Mouse (Mus musculus): ENCODE measurements around the gene Leng9. TPM values are rescaled to one million over a fixed set of nuclear protein-coding genes. Genes with fewer than 3 reads are reported as not detected.
A peak's percentile ranks its signal among the peaks of the same experiment; 100 is the strongest.

Gene Leng9
- polyA plus RNA-seq, 1 experiment from 2014 or later = 7.4 TPM

GRCm38 (mm10) chr7:4101144-4101543, 49.0 kb downstream of the Leng9 start:
- H3K9ac ChIP-seq (ENCODE audit: low read length) = no peak overlapping the region
- WGBS = 83% methylated on average over 5 of the region's 5 CpGs
- H3K36me3 ChIP-seq (ENCODE audit: control insufficient read depth, insufficient read depth, low read length) = no peaks in the 10 kb centered on the region
- no peak overlapping the region for H3K4me2 ChIP-seq (replicated peaks; ENCODE audit: low read depth)
- no peaks in the 10 kb centered on the region for H3K9me3 ChIP-seq (ENCODE audit: control insufficient read depth, low read length)
- no peak for TF ChIP-seq EP300 (optimal IDR thresholded peaks at IDR 0.05)
- no peak for TF ChIP-seq CTCF (IDR thresholded peaks at IDR 0.05; ENCODE audit: low read depth)
- H3K4me3 ChIP-seq (ENCODE audit: low read depth, low read length) = no peak overlapping the region
- no peaks in the 10 kb centered on the region for H3K4me1 ChIP-seq (replicated peaks; ENCODE audit: control insufficient read depth, insufficient read depth)
- H3K27me3 ChIP-seq (ENCODE audit: control insufficient read depth, insufficient read depth, low read length) = no peaks in the 10 kb centered on the region
- no peak overlapping the region for H3K27ac ChIP-seq (replicated peaks)
- DNase-seq (ENCODE audit: low spot score) = no peak
- ATAC-seq (ENCODE audit: low FRiP score, low TSS enrichment) = no peak

GRCm38 (mm10) chr7:4098832-4099231, 51.3 kb downstream of the Leng9 start:
- no peaks in the 10 kb centered on the region for H3K4me1 ChIP-seq (replicated peaks; ENCODE audit: control insufficient read depth, insufficient read depth)
- H3K27ac ChIP-seq (replicated peaks) = no peak overlapping the region
- WGBS = 61% methylated on average over 2 of the region's 2 CpGs
- H3K9me3 ChIP-seq (ENCODE audit: control insufficient read depth, low read length) = no peaks in the 10 kb centered on the region
- DNase-seq (ENCODE audit: low spot score) = no peak
- no peak overlapping the region for H3K4me3 ChIP-seq (ENCODE audit: low read depth, low read length)
- peak; percentile 94 for ATAC-seq (ENCODE audit: low FRiP score, low TSS enrichment)
- no peaks in the 10 kb centered on the region for H3K27me3 ChIP-seq (ENCODE audit: control insufficient read depth, insufficient read depth, low read length)
- no peak overlapping the region for H3K4me2 ChIP-seq (replicated peaks; ENCODE audit: low read depth)
- no peak overlapping the region for H3K9ac ChIP-seq (ENCODE audit: low read length)
- no peaks in the 10 kb centered on the region for H3K36me3 ChIP-seq (ENCODE audit: control insufficient read depth, insufficient read depth, low read length)
- no peak for TF ChIP-seq EP300 (optimal IDR thresholded peaks at IDR 0.05)
- no peak for TF ChIP-seq CTCF (IDR thresholded peaks at IDR 0.05; ENCODE audit: low read depth)

DNA sequence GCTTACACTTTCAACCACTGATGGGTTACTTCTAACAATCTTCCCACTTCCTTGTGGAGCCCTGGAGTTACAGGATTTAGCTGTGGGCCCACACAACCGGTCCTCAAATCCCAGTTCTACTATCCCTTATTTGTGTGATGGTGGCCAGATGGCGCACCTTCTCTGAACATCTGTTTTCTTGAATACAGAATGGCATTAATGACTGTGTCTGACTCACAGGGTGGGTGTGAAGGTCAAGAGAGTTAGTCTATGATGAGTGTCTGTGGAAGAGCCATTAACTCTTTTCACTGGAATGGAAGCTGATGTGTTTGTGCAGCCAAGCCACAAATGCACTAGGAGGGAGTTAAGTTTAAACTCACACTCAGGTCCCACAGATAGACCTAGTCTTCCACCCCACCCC, 51.9 kb downstream of the Leng9 start:
- ATAC-seq (ENCODE audit: low FRiP score, low TSS enrichment) (no peak; the same call in 1 of the 2 replicates), DNase-seq (ENCODE audit: low spot score) (no peak)
- TF ChIP-seq EP300 (optimal IDR thresholded peaks at IDR 0.05) (no peak), CTCF (IDR thresholded peaks at IDR 0.05; ENCODE audit: low read depth) (no peak)
- Histone ChIP-seq H3K4me2 (replicated peaks; ENCODE audit: low read depth) (no peak overlapping the region), H3K4me3 (ENCODE audit: low read depth, low read length) (no peak overlapping the region), H3K9me3 (ENCODE audit: control insufficient read depth, low read length) (no peaks in the 10 kb centered on the region), H3K4me1 (replicated peaks; ENCODE audit: control insufficient read depth, insufficient read depth) (no peaks in the 10 kb centered on the region), H3K36me3 (ENCODE audit: control insufficient read depth, insufficient read depth, low read length) (no peaks in the 10 kb centered on the region), H3K27me3 (ENCODE audit: control insufficient read depth, insufficient read depth, low read length) (no peaks in the 10 kb centered on the region), H3K9ac (ENCODE audit: low read length) (no peak overlapping the region), H3K27ac (replicated peaks) (no peak overlapping the region)
- 71% methylated on average over 2 of the region's 2 CpGs for WGBS

Other genes with a start within 250 kb of the Leng9 start
- 0.05 and 0.06 TPM in 2 replicates for gene Lilra6, start 234.9 kb downstream of the Leng9 start, polyA plus RNA-seq (2015; fragmentation: Nextera tagmentation; extraction: Ambion mirVana)
- gene Lair1, start 87.2 kb downstream of the Leng9 start, polyA plus RNA-seq (2015; fragmentation: Nextera tagmentation; extraction: Ambion mirVana) = 1.5 and 3.0 TPM in 2 replicates
- 4.1 and 4.3 TPM in 2 replicates for gene Ttyh1, start 31.0 kb downstream of the Leng9 start, polyA plus RNA-seq (2015; fragmentation: Nextera tagmentation; extraction: Ambion mirVana)
- gene Leng8, start 13.3 kb downstream of the Leng9 start, polyA plus RNA-seq (2015; fragmentation: Nextera tagmentation; extraction: Ambion mirVana) = 14.7 and 20.1 TPM in 2 replicates
- 119 and 121 TPM in 2 replicates for gene Cdc42ep5, start 14.5 kb upstream of the Leng9 start, polyA plus RNA-seq (2015; fragmentation: Nextera tagmentation; extraction: Ambion mirVana)
- 0.39 and 0.40 TPM in 2 replicates for gene Lilra5, start 87.4 kb upstream of the Leng9 start, polyA plus RNA-seq (2015; fragmentation: Nextera tagmentation; extraction: Ambion mirVana)
- 0.08 TPM in 1 of 2 replicates, not detected in the other for gene Ncr1, start 187.3 kb upstream of the Leng9 start, polyA plus RNA-seq (2015; fragmentation: Nextera tagmentation; extraction: Ambion mirVana)
- 0.01 TPM in 1 of 2 replicates, not detected in the other for gene Gp6, start 247.4 kb upstream of the Leng9 start, polyA plus RNA-seq (2015; fragmentation: Nextera tagmentation; extraction: Ambion mirVana)